Mouse (Mus musculus): Measurements from ENCODE around the gene Tfb2m.
"Not testable (repeated sequence)": the region's sequence is repeated elsewhere in the genome, so short reads cannot be mapped to it uniquely, and the experiment has no call there.

DNA sequence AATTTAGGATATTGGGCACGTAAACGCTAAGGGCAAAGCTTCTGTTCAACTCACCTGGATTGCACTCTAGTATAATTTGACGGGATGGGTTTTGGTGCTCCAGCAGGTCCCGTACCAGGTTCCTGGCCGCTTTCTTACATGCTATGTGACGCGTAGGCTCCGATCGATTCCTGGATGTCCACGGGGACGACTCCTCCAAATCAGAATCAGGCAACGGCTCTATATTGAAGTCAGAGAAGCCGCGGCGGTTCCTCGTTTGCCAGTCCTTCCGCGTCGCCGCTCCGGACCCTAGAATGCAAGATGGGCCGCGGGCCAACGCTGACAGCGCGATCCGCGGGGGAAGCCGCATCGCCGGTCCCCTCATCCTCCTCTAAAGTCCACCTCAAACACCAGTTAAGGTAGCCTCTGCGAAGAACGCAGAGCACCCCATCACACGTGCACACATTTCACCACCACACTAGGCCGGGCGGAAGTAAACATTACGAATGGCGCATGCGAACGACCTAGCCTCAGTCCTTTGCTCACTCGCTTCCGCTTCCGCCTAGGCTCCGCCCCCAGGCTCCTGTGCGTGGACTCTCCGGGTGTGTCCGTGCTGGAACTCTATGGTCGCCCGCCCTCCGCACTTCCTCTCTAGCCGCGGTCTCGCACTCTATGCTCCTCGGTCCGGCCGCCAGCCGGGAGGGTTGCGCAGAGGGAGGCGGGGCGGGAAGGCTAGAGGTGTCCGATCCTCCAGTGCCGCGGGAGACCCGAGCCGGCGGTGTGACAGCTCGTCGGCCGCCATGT, at the start of gene Tfb2m, which contains the start of gene Cnst:
- not testable (repeated sequence) for TF ChIP-seq CTCF (IDR thresholded peaks at IDR 0.05; ENCODE audit: borderline replicate concordance, extremely low read depth, insufficient read depth, insufficient read length)
- peak; percentile 87 for TF ChIP-seq POLR2A (IDR thresholded peaks at IDR 0.05; ENCODE audit: borderline replicate concordance, extremely low read depth, insufficient read depth, insufficient read length, poor library complexity, severe bottlenecking)

Measured in brain, embryonic 14.5 days (tissue).